Mouse (Mus musculus) heart, embryonic 16.5 days (tissue): Measurements from ENCODE around the gene Pde11a. TPM values are rescaled to one million over a fixed set of nuclear protein-coding genes. Genes with fewer than 3 reads are reported as not detected.

Source experiments
- ATAC-seq: fragments of 200-750 bp; cut with Nextera tagmentation; replicated peaks from 2 replicates; pipeline ENCODE4 v1.8.0; 2017; ENCODE audit warnings: moderate number of reproducible peaks; ENCODE audit not compliant: insufficient read depth, low FRiP score; ENCODE audit errors: extremely low read depth
- H3K27ac ChIP-seq: fragments of 300-500 bp; sonication (generic); 2 replicates; pipeline ENCODE4 v1.5.1; 2014; ENCODE audit warnings: mild to moderate bottlenecking, low read length, control low read depth, moderate library complexity
- H3K27me3 ChIP-seq: fragments of 300-500 bp; sonication (generic); 2 replicates; pipeline ENCODE4 v1.6.1; 2014; ENCODE audit warnings: low read length, mixed read lengths; ENCODE audit not compliant: control insufficient read depth, insufficient read depth
- H3K36me3 ChIP-seq: fragments of 300-500 bp; sonication (generic); 2 replicates; pipeline ENCODE4 v1.6.1; 2014; ENCODE audit not compliant: control insufficient read depth, insufficient read depth
- H3K4me1 ChIP-seq: fragments of 300-500 bp; sonication (generic); 2 replicates; pipeline ENCODE4 v1.6.1; 2014; ENCODE audit warnings: low read length, mixed read lengths; ENCODE audit not compliant: control insufficient read depth, insufficient read depth
- H3K4me2 ChIP-seq: fragments of 300-500 bp; sonication (generic); 2 replicates; pipeline ENCODE4 v1.6.1; 2014; ENCODE audit warnings: low read depth, mild to moderate bottlenecking, control low read depth, low read length
- H3K4me3 ChIP-seq: fragments of 300-500 bp; sonication (generic); 2 replicates; pipeline ENCODE4 v1.5.1; 2014; ENCODE audit warnings: mild to moderate bottlenecking, control low read depth, low read length
- H3K9ac ChIP-seq: fragments of 300-500 bp; sonication (generic); 2 replicates; pipeline ENCODE4 v1.6.1; 2014; ENCODE audit warnings: low read length, control low read depth
- H3K9me3 ChIP-seq: fragments of 300-500 bp; sonication (generic); replicated peaks from 2 replicates; pipeline ENCODE4 v1.6.1; 2016; ENCODE audit warnings: low read length; ENCODE audit not compliant: control insufficient read depth
- WGBS: fragments of 180-500 bp; shearing (Covaris S2); extraction: QIAGEN DNeasy Blood & Tissue Kit; methylation state at CpG from one replicate; pipeline ENCODE4 v1.1.7; 2014; 5-methylcytosine and 5-hydroxymethylcytosine counted together
- polyA plus RNA-seq: library from polyadenylated mRNA; unstranded; fragments of >200 nt; fragmentation: Nextera tagmentation; extraction: Ambion mirVana; gene quantifications from 2 replicates; pipeline ENCODE4 v1.2.1, GENCODE M21; 2015

The Pde11a gene
- polyA plus RNA-seq, 1 experiment from 2014 or later: 0.11 TPM

- Histone ChIP-seq H3K9ac (no peak overlapping the region), H3K27ac (no peak overlapping the region), H3K4me2 (no peak overlapping the region), H3K9me3 (no peaks in the 10 kb centered on the region), H3K4me1 (no peaks in the 10 kb centered on the region), H3K27me3 (no peaks in the 10 kb centered on the region), H3K4me3 (no peak overlapping the region), H3K36me3 (no peaks in the 10 kb centered on the region)
- no peak for ATAC-seq
- 74% methylated on average over 1 of the region's 1 CpGs for WGBS
Measured at GRCm38 (mm10) chr2:76269494-76269893, 69.1 kb downstream of the Pde11a start.

- Histone ChIP-seq H3K4me3 (no peak overlapping the region), H3K36me3 (no peaks in the 10 kb centered on the region), H3K4me2 (no peak overlapping the region), H3K9ac (no peak overlapping the region), H3K27me3 (no peaks in the 10 kb centered on the region), H3K4me1 (no peaks in the 10 kb centered on the region), H3K9me3 (no peaks in the 10 kb centered on the region), H3K27ac (no peak overlapping the region)
- WGBS: 83% methylated on average over 6 of the region's 6 CpGs
- no peak for ATAC-seq
Measured at GRCm38 (mm10) chr2:76267335-76267734, 71.2 kb downstream of the Pde11a start.

GRCm38 (mm10) chr2:76266622-76267021 lies 72.0 kb downstream of the Pde11a start:
- Histone ChIP-seq H3K4me1 (no peaks in the 10 kb centered on the region), H3K4me2 (no peak overlapping the region), H3K27ac (no peak overlapping the region), H3K27me3 (no peaks in the 10 kb centered on the region), H3K36me3 (no peaks in the 10 kb centered on the region), H3K9ac (no peak overlapping the region), H3K4me3 (no peak overlapping the region), H3K9me3 (no peaks in the 10 kb centered on the region)
- WGBS: 78% methylated on average over 10 of the region's 10 CpGs
- no peak for ATAC-seq

GRCm38 (mm10) chr2:76264258-76264657 lies 74.3 kb downstream of the Pde11a start:
- no peaks in the 10 kb centered on the region for H3K4me1 ChIP-seq

GRCm38 (mm10) chr2:76262661-76263060 lies 75.9 kb downstream of the Pde11a start:
- Histone ChIP-seq H3K9me3 (no peaks in the 10 kb centered on the region), H3K4me1 (no peaks in the 10 kb centered on the region), H3K27ac (no peak overlapping the region), H3K36me3 (no peaks in the 10 kb centered on the region), H3K4me3 (no peak overlapping the region), H3K4me2 (no peak overlapping the region), H3K9ac (no peak overlapping the region), H3K27me3 (no peaks in the 10 kb centered on the region)
- ATAC-seq: no peak
- 59% methylated on average over 10 of the region's 10 CpGs for WGBS

More at GRCm38 (mm10) chr2:76264258-76264657, 74.3 kb downstream of the Pde11a start:
- WGBS: 58% methylated on average over 10 of the region's 10 CpGs
- H3K27ac ChIP-seq: no peak overlapping the region
- no peak for ATAC-seq
- no peaks in the 10 kb centered on the region for H3K36me3 ChIP-seq
- no peak overlapping the region for H3K4me3 ChIP-seq
- no peaks in the 10 kb centered on the region for H3K9me3 ChIP-seq
- H3K9ac ChIP-seq: no peak overlapping the region
- no peaks in the 10 kb centered on the region for H3K27me3 ChIP-seq
- H3K4me2 ChIP-seq: no peak overlapping the region

- no peaks in the 10 kb centered on the region for H3K27me3 ChIP-seq
- WGBS: 41% methylated on average over 6 of the region's 6 CpGs
- H3K4me2 ChIP-seq: no peak overlapping the region
- no peaks in the 10 kb centered on the region for H3K36me3 ChIP-seq
- no peak overlapping the region for H3K4me3 ChIP-seq
- no peak for ATAC-seq
- H3K9me3 ChIP-seq: no peaks in the 10 kb centered on the region
- H3K27ac ChIP-seq: no peak overlapping the region
- no peaks in the 10 kb centered on the region for H3K4me1 ChIP-seq
- no peak overlapping the region for H3K9ac ChIP-seq
Measured at GRCm38 (mm10) chr2:76254833-76255232, 83.7 kb downstream of the Pde11a start.

- Histone ChIP-seq H3K27me3 (no peaks in the 10 kb centered on the region), H3K4me2 (no peak overlapping the region), H3K27ac (no peak overlapping the region), H3K9ac (no peak overlapping the region), H3K4me3 (no peak overlapping the region), H3K4me1 (no peaks in the 10 kb centered on the region), H3K36me3 (no peaks in the 10 kb centered on the region), H3K9me3 (no peaks in the 10 kb centered on the region)
- WGBS: 67% methylated on average over 10 of the region's 10 CpGs
- ATAC-seq: no peak
Measured at GRCm38 (mm10) chr2:76251379-76251778, 87.2 kb downstream of the Pde11a start.

GRCm38 (mm10) chr2:76248242-76248641 lies 90.3 kb downstream of the Pde11a start:
- no peak overlapping the region for H3K4me2 ChIP-seq
- ATAC-seq: no peak
- H3K9ac ChIP-seq: no peak overlapping the region
- no peaks in the 10 kb centered on the region for H3K36me3 ChIP-seq
- no peaks in the 10 kb centered on the region for H3K9me3 ChIP-seq
- 79% methylated on average over 10 of the region's 10 CpGs for WGBS
- H3K27me3 ChIP-seq: no peaks in the 10 kb centered on the region
- no peak overlapping the region for H3K4me3 ChIP-seq
- no peaks in the 10 kb centered on the region for H3K4me1 ChIP-seq
- H3K27ac ChIP-seq: no peak overlapping the region

GRCm38 (mm10) chr2:76239175-76239574 lies 99.4 kb downstream of the Pde11a start:
- Histone ChIP-seq H3K4me3 (no peak overlapping the region), H3K9ac (no peak overlapping the region)
- no peak for ATAC-seq

More at GRCm38 (mm10) chr2:76239175-76239574, 99.4 kb downstream of the Pde11a start:
- Histone ChIP-seq H3K4me1 (0 out of 2 replicates have a peak, but pooled peaks cover 2% of the 10 kb centered on the region), H3K9me3 (no peaks in the 10 kb centered on the region), H3K4me2 (no peak overlapping the region), H3K27ac (no peak overlapping the region), H3K27me3 (no peaks in the 10 kb centered on the region), H3K36me3 (no peaks in the 10 kb centered on the region)
- WGBS: 65% methylated on average over 2 of the region's 2 CpGs
